Mouse (Mus musculus) megakaryocyte progenitor cell, adult 5-6 weeks (primary cell): Measurements from ENCODE around the gene Hpn. TPM values are rescaled to one million over a fixed set of nuclear protein-coding genes. Genes with fewer than 3 reads are reported as not detected.

Source experiments
- ATAC-seq: replicated peaks from 2 replicates; pipeline ENCODE4 v1.8.0; 2016; ENCODE audit warnings: mild to moderate bottlenecking, moderate TSS enrichment, inconsistent platforms; ENCODE audit not compliant: poor library complexity
- total RNA-seq, 2 experiments: library from RNA; stranded (forward) in 1 of 2; stranded (reverse) in 1 of 2; fragments of 157-497, 149-512 nt in 1 of 2; fragments of 200-1000 nt in 1 of 2; gene quantifications; 2 replicates each; pipeline versions ENCODE4 v1.2.3 to v1.2.4; 2015 to 2017

Hpn gene
- total RNA-seq, 2 experiments from 2014 or later = 1.1 to 8.7 TPM

- ATAC-seq = no peak
Observed at GRCm38 (mm10) chr7:31057071-31057470, 58.0 kb downstream of the Hpn start, which contains the start of gene Fxyd1. Gene Fxyd1, minus strand, starts transcription at chr7:31057199.

GRCm38 (mm10) chr7:31056448-31056847, 58.6 kb downstream of the Hpn start:
- ATAC-seq = no peak

- ATAC-seq = no peak
Observed at GRCm38 (mm10) chr7:31055883-31056282, 59.2 kb downstream of the Hpn start.

DNA sequence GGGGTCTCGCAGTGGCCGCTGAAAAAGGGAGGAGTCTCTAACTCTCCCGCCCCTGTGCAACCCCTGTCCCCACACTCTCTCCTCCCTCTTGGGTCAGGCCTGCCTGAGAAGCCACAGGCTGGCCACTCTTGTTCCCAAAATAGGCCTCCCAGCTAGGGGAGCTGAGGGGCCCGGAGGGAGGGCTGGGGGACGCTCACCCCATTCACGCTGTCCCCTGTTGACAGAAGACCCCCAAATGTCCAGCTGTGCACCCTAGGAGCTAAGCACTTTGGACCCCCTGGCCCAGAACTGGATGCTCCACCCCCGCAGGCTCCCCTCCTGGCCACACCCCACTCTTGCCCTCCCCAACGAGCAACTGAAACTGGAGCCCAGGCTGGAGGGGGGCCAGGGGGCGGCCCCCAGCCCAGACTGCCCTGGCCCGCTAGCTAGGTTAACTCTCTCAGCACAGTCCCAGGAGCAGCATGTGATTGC, 59.7 kb downstream of the Hpn start:
- no peak for ATAC-seq

GRCm38 (mm10) chr7:31054661-31055320, 60.3 kb downstream of the Hpn start:
- ATAC-seq = no peak

- no peak for ATAC-seq
Observed at GRCm38 (mm10) chr7:31053882-31054447, 61.1 kb downstream of the Hpn start.

GRCm38 (mm10) chr7:31052636-31053434, 62.3 kb downstream of the Hpn start:
- peak; percentile 41 for ATAC-seq

GRCm38 (mm10) chr7:31052251-31052635, 62.8 kb downstream of the Hpn start:
- no peak for ATAC-seq

GRCm38 (mm10) chr7:31051321-31052021, 63.6 kb downstream of the Hpn start, which contains the start of gene Fxyd7:
Gene Fxyd7, minus strand, starts transcription at chr7:31051467.
- no peak for ATAC-seq

DNA sequence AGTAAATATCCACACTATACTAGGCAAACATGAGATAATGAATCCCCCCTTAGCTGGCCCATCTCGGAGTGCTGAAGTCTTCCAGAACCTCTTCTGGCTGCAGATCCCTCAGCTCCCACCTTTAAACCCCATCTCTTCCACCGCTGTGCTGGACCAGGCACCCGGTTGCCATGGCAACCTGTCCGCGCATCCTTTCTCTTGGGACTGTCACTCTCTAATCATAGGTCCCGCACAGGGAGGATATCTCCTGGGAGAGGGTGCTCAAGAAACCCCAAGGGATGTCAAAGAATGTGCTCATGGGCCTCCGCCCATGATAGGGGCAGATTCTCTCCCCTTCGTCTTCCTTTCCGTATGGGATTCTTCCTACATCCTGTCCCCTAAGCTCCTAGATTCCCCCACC, 64.2 kb downstream of the Hpn start:
- ATAC-seq = no peak

- ATAC-seq = no peak
Observed at GRCm38 (mm10) chr7:31050487-31050886, 64.6 kb downstream of the Hpn start.

GRCm38 (mm10) chr7:31049846-31050281, 65.2 kb downstream of the Hpn start:
- no peak; the same call in 1 of the 2 replicates for ATAC-seq

GRCm38 (mm10) chr7:31049135-31049845, 65.8 kb downstream of the Hpn start:
- ATAC-seq = no peak

Other genes starting within 250 kb of the Hpn start
- gene Cd22, start 234.9 kb downstream of the Hpn start, total RNA-seq (2015) = 0.29 and 1.3 TPM in 2 replicates
- 0.07 and 0.29 TPM in 2 replicates for gene Cd22, start 234.9 kb downstream of the Hpn start, total RNA-seq (2017)
- gene Mag, start 200.4 kb downstream of the Hpn start, total RNA-seq (2015) = 0.39 TPM in 1 of 2 replicates, not detected in the other
- 0.37 and 1.3 TPM in 2 replicates for gene Mag, start 200.4 kb downstream of the Hpn start, total RNA-seq (2017)
- gene Hamp2, start 190.6 kb downstream of the Hpn start, total RNA-seq (2015) = not detected in 2 replicates
- not detected in 2 replicates for gene Hamp2, start 190.6 kb downstream of the Hpn start, total RNA-seq (2017)
- gene Hamp, start 171.3 kb downstream of the Hpn start, total RNA-seq (2015) = not detected in 2 replicates
- not detected in 2 replicates for gene Hamp, start 171.3 kb downstream of the Hpn start, total RNA-seq (2017)
- gene Usf2, start 158.5 kb downstream of the Hpn start, total RNA-seq (2015) = 92.6 and 97.4 TPM in 2 replicates
- gene Usf2, start 158.5 kb downstream of the Hpn start, total RNA-seq (2017) = 137 and 162 TPM in 2 replicates
- 0.12 and 0.59 TPM in 2 replicates for gene Lsr, start 141.8 kb downstream of the Hpn start, total RNA-seq (2015)
- gene Lsr, start 141.8 kb downstream of the Hpn start, total RNA-seq (2017) = 0.33 and 0.68 TPM in 2 replicates
- gene Fam187b, start 141.5 kb downstream of the Hpn start, total RNA-seq (2015) = 0.10 and 0.34 TPM in 2 replicates
- 0.42 and 0.91 TPM in 2 replicates for gene Fam187b, start 141.5 kb downstream of the Hpn start, total RNA-seq (2017)
- gene Fxyd5, start 72.8 kb downstream of the Hpn start, total RNA-seq (2015) = 389 and 471 TPM in 2 replicates
- 244 and 257 TPM in 2 replicates for gene Fxyd5, start 72.8 kb downstream of the Hpn start, total RNA-seq (2017)
- gene Fxyd7, start 63.8 kb downstream of the Hpn start, total RNA-seq (2015) = not detected in 2 replicates
- gene Fxyd7, start 63.8 kb downstream of the Hpn start, total RNA-seq (2017) = not detected in 2 replicates
- not detected in 2 replicates for gene Fxyd1, start 58.1 kb downstream of the Hpn start, total RNA-seq (2015)
- gene Fxyd1, start 58.1 kb downstream of the Hpn start, total RNA-seq (2017) = not detected in 2 replicates
- gene Lgi4, start 55.9 kb downstream of the Hpn start, total RNA-seq (2015) = 0.57 TPM in 1 of 2 replicates, not detected in the other
- gene Lgi4, start 55.9 kb downstream of the Hpn start, total RNA-seq (2017) = 0.10 TPM in 1 of 2 replicates, not detected in the other
- not detected in 2 replicates for gene Fxyd3, start 38.6 kb downstream of the Hpn start, total RNA-seq (2015)
- not detected in 2 replicates for gene Fxyd3, start 38.6 kb downstream of the Hpn start, total RNA-seq (2017)
- not detected in 2 replicates for gene Scn1b, start 11.7 kb upstream of the Hpn start, total RNA-seq (2015)
- gene Scn1b, start 11.7 kb upstream of the Hpn start, total RNA-seq (2017) = 0.17 and 0.37 TPM in 2 replicates
- gene Gramd1a, start 40.6 kb upstream of the Hpn start, total RNA-seq (2015) = 67.1 and 71.7 TPM in 2 replicates
- 24.6 and 28.8 TPM in 2 replicates for gene Gramd1a, start 40.6 kb upstream of the Hpn start, total RNA-seq (2017)
- gene Scgb2b2, start 175.2 kb upstream of the Hpn start, total RNA-seq (2015) = not detected in 2 replicates
- gene Scgb2b2, start 175.2 kb upstream of the Hpn start, total RNA-seq (2017) = not detected in 2 replicates
- not detected in 2 replicates for gene Scgb1b2, start 176.5 kb upstream of the Hpn start, total RNA-seq (2015)
- gene Scgb1b2, start 176.5 kb upstream of the Hpn start, total RNA-seq (2017) = not detected in 2 replicates
- not detected in 2 replicates for gene Scgb2b3, start 246.8 kb upstream of the Hpn start, total RNA-seq (2015)
- not detected in 2 replicates for gene Scgb2b3, start 246.8 kb upstream of the Hpn start, total RNA-seq (2017)